In the genomic region with DNA sequence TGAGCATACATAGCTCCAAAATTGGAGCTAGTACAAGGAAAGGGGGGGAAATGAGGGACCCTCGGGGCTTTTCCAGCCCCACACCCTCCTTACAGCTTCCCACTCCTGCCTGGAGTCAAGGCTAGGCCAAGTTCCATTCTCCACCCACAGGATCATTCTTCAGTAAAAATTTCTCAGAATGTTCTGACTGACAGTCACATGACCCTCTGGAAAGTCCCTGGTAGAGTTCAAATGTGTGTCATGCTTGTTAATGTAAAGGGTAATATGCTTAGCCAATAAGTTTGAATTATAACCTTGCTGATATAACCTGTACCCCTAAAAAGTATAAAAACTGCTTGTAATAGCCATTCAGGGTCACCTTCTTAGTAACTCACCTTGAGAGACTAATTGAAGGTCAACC, we compare ENCODE assay signal across 23 mouse cellular contexts. TPM values are rescaled to one million over a fixed set of nuclear protein-coding genes. Genes with fewer than 3 reads are reported as not detected.
DNase-seq lines count a peak whose midpoint lies in the region; ATAC-seq and TF ChIP-seq lines count a peak whose summit lies in the region.
"Had no signal": no experiment of that assay in that cellular context is flagged by ENCODE, and none has a peak within 500 bp of the region (broad histone marks: within the 10 kb centered on the region; RNA-seq: fewer than 3 reads in every experiment).

No protein-coding gene starts in this region.

- peak; percentile 81 for DNase-seq in 3T3-L1 (ENCODE audit: low read depth, low spot score)
- DNase-seq in CD4-positive, CD25-positive, alpha-beta regulatory T cell, adult 2 months (ENCODE audit: low read depth, low spot score), result peak; percentile 57
- peak; percentile 60 for DNase-seq in NIH3T3 (ENCODE audit: low read depth)
- DNase-seq in induced T-regulatory cell, adult 2 months (ENCODE audit: low read depth), result peak; percentile 50
- no peak for DNase-seq in ovary, postnatal 10 days (ENCODE audit: low spot score)
- no peak for DNase-seq in lung, adult 2 months
- no peak for DNase-seq in liver, embryonic 11.5 days (ENCODE audit: low spot score)
- DNase-seq: adrenal gland, adult 8-10 months; cerebellum, adult 11-12 months; cerebellum, adult 9-10 months; cerebellum, postnatal 25 days; forebrain, postnatal 0 days; gastrocnemius, postnatal 14 days; heart, adult 2 months; heart, postnatal 14 days had no signal

- no peak for TF ChIP-seq POLR2A in lung, adult 2 months (IDR thresholded peaks at IDR 0.05; ENCODE audit: borderline replicate concordance, extremely low read depth, low read depth, low read length)

- no peak for ATAC-seq in neural tube, embryonic 15.5 days (ENCODE audit: low FRiP score)
- no peak for ATAC-seq in liver, embryonic 11.5 days (replicated peaks; ENCODE audit: low FRiP score)
- ATAC-seq: forebrain, postnatal 0 days; Patski had no signal

- H3K27ac ChIP-seq in neural tube, embryonic 15.5 days (replicated peaks), result no peak overlapping the region
- H3K27ac ChIP-seq in liver, embryonic 11.5 days (ENCODE audit: low read depth, low read length), result no peak overlapping the region
- H3K27ac ChIP-seq: embryonic facial prominence, embryonic 12.5 days; forebrain, embryonic 12.5 days; heart, adult 2 months; hindbrain, embryonic 10.5 days; hindbrain, embryonic 15.5 days had no signal

- TF ChIP-seq CTCF in lung, adult 2 months (IDR thresholded peaks at IDR 0.05; ENCODE audit: insufficient read depth, low read length), result no peak

- H3K4me1 ChIP-seq in neural tube, embryonic 15.5 days, result no peaks in the 10 kb centered on the region
- no peaks in the 10 kb centered on the region for H3K4me1 ChIP-seq in lung, adult 2 months (ENCODE audit: control insufficient read depth, insufficient read depth, low read length)
- H3K4me1 ChIP-seq in liver, embryonic 11.5 days (replicated peaks; ENCODE audit: control insufficient read depth, insufficient read depth, low read length), result no peaks in the 10 kb centered on the region
- H3K4me1 ChIP-seq: embryonic facial prominence, embryonic 12.5 days; forebrain, embryonic 12.5 days; hindbrain, embryonic 10.5 days; hindbrain, embryonic 15.5 days had no signal

- no peaks in the 10 kb centered on the region for H3K27me3 ChIP-seq in neural tube, embryonic 15.5 days (replicated peaks)
- no peaks in the 10 kb centered on the region for H3K27me3 ChIP-seq in liver, embryonic 11.5 days (replicated peaks; ENCODE audit: control insufficient read depth, insufficient read depth, low read length)
- H3K27me3 ChIP-seq: embryonic facial prominence, embryonic 12.5 days; forebrain, embryonic 12.5 days; heart, embryonic 15.5 days; hindbrain, embryonic 15.5 days; Patski had no signal

- H3K36me3 ChIP-seq in neural tube, embryonic 15.5 days, result 0 out of 2 replicates have a peak, but pooled peaks cover 11% of the 10 kb centered on the region
- H3K36me3 ChIP-seq in liver, embryonic 11.5 days (ENCODE audit: control insufficient read depth, insufficient read depth, low read length), result no peaks in the 10 kb centered on the region; the same call in 1 of the 2 replicates
- H3K36me3 ChIP-seq: embryonic facial prominence, embryonic 12.5 days; heart, embryonic 15.5 days; hindbrain, embryonic 15.5 days had no signal

- WGBS in neural tube, embryonic 15.5 days, result 96% methylated on average over 1 of the region's 1 CpGs
- WGBS in lung, adult 2 months, result 52% methylated on average over 1 of the region's 1 CpGs
- WGBS in liver, embryonic 11.5 days, result 94% methylated on average over 1 of the region's 1 CpGs

- no peak overlapping the region for H3K4me3 ChIP-seq in neural tube, embryonic 15.5 days (replicated peaks)
- H3K4me3 ChIP-seq in lung, adult 2 months (replicated peaks; ENCODE audit: extremely low read depth, low read depth, low read length), result no peak overlapping the region
- no peak overlapping the region for H3K4me3 ChIP-seq in liver, embryonic 11.5 days (ENCODE audit: low read depth, low read length)
- H3K4me3 ChIP-seq: embryonic facial prominence, embryonic 12.5 days; forebrain, embryonic 12.5 days; heart, adult 2 months; heart, embryonic 15.5 days; hindbrain, embryonic 10.5 days; hindbrain, embryonic 15.5 days had no signal

- H3K4me2 ChIP-seq in neural tube, embryonic 15.5 days, result no peak overlapping the region
- H3K4me2 ChIP-seq in liver, embryonic 11.5 days, result no peak overlapping the region
- H3K4me2 ChIP-seq: embryonic facial prominence, embryonic 12.5 days; forebrain, embryonic 12.5 days; heart, embryonic 11.5 days; heart, embryonic 15.5 days; hindbrain, embryonic 15.5 days had no signal

- H3K9me3 ChIP-seq in neural tube, embryonic 15.5 days (replicated peaks), result no peaks in the 10 kb centered on the region
- no peaks in the 10 kb centered on the region for H3K9me3 ChIP-seq in liver, embryonic 11.5 days (ENCODE audit: control insufficient read depth, low read length)
- H3K9me3 ChIP-seq: embryonic facial prominence, embryonic 12.5 days; forebrain, embryonic 12.5 days; heart, embryonic 15.5 days; hindbrain, embryonic 10.5 days; hindbrain, embryonic 15.5 days had no signal

- no peak overlapping the region for H3K9ac ChIP-seq in neural tube, embryonic 15.5 days (replicated peaks)
- H3K9ac ChIP-seq in liver, embryonic 11.5 days (ENCODE audit: low read depth, low read length), result no peak overlapping the region
- H3K9ac ChIP-seq: embryonic facial prominence, embryonic 12.5 days; forebrain, embryonic 12.5 days; forebrain, postnatal 0 days; heart, embryonic 15.5 days; hindbrain, embryonic 15.5 days had no signal

RNA-seq across cellular contexts. Expression of a gene that starts 41.8 kb away (rescaled TPM):
- polyA plus RNA-seq in neural tube, embryonic 15.5 days (2015; fragmentation: Nextera tagmentation; extraction: Ambion mirVana), result 29.7 and 34.1 TPM in 2 replicates
- polyA plus RNA-seq in lung, adult 2 months (2012; rRNA removed), result 58.5 and 63.0 TPM in 2 replicates
- 19.5 and 21.9 TPM in 2 replicates for polyA plus RNA-seq in liver, embryonic 11.5 days (2014; fragmentation: Nextera tagmentation; extraction: Ambion mirVana)

Comparison
In these comparisons a context has a peak if more than half of its experiments do, and no peak if none do; other contexts are left out.
1. DNase-seq: peak in 3T3-L1 (single experiment), CD4-positive, CD25-positive, alpha-beta regulatory T cell, adult 2 months (single experiment), NIH3T3 (single experiment) and induced T-regulatory cell, adult 2 months (single experiment); none in ovary, postnatal 10 days (single experiment), lung, adult 2 months (single experiment) and liver, embryonic 11.5 days (single experiment).